Mouse (Mus musculus): Measurements from ENCODE around the gene Arhgap23. TPM values are rescaled to one million over a fixed set of nuclear protein-coding genes. Genes with fewer than 3 reads are reported as not detected.
A peak's percentile ranks its signal among the peaks of the same experiment; 100 is the strongest.

Arhgap23 gene
- polyA plus RNA-seq, 1 experiment = 35.8 TPM

DNA sequence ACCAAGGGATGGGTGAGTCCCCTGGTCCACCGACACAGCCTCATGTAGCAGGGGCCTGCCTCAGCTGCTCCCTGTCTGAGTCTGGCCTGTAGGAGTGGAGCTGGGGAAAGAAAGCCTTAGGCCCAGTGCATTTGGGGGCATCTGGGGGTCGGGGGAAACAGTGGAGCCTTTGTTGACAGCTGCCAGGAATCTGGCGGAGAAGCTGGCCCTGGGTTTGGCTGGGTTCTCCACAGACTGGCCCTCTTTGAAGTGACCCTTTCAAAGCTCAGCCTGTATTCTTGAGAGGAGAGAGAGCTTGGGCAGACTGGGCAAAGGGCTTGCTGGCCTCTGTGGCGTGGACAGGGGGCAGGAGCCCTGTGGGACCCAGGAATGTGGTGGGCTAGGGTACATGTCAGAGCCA lies 7.2 kb downstream of the Arhgap23 start:
- no peak for TF ChIP-seq POLR2A (IDR thresholded peaks at IDR 0.05; ENCODE audit: borderline replicate concordance, extremely low read depth, insufficient read depth, insufficient read length, poor library complexity, severe bottlenecking)
- TF ChIP-seq CTCF (IDR thresholded peaks at IDR 0.05; ENCODE audit: borderline replicate concordance, extremely low read depth, insufficient read depth, insufficient read length) = no peak
- DNase-seq (ENCODE audit: low read depth) = no peak

DNA sequence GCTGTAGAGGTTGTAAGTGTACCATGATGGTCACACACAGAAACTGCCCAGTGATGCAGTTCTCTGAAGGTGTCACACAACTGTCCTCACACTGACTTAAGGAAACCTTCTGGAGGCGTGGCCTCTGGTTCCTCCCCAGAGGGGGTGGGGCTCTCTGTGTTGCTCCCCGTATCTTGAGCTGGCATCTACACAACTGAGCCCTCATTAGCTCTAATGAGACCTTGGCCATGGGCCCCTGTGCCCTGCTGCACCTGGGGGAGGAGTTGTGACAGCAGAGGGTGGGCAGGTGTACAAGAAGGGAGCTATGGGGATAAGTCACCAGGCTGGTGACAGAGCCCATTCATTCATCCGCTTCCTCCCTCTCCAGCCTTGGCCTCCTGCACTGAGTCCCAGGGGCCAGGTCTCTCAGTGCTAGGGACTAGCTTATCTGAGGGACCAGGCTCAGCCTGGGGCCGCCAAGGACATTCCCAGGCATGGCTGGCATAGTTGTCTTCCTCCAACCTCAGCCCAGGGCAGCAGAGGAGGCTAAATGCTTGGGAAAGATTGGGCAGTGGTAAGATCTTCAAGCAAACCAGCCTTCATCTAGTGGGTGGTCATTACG lies 8.9 kb downstream of the Arhgap23 start:
- DNase-seq (ENCODE audit: low read depth) = no peak
- TF ChIP-seq POLR2A (IDR thresholded peaks at IDR 0.05; ENCODE audit: borderline replicate concordance, extremely low read depth, insufficient read depth, insufficient read length, poor library complexity, severe bottlenecking) (no peak), CTCF (IDR thresholded peaks at IDR 0.05; ENCODE audit: borderline replicate concordance, extremely low read depth, insufficient read depth, insufficient read length) (no peak)

DNA sequence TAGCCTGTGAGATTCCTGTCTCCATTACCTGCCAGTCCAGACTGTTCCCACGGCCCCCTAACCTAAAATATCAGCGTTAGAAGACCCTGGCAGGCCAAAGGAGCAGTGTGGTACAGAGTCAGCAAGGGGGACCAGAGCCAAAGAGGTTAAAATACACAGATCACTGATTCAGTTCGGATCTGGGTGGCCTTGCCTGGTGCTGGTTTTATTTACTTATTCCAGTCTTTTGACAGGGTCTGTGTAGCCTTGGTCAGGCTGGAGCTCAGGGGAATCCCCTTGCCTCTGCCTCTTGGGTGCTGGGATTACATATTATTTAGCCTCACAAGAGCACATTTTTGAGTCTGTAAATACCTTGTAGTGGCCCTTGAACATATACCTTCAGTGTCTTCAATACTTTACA lies 9.5 kb downstream of the Arhgap23 start:
- DNase-seq (ENCODE audit: low read depth) = no peak
- TF ChIP-seq POLR2A (IDR thresholded peaks at IDR 0.05; ENCODE audit: borderline replicate concordance, extremely low read depth, insufficient read depth, insufficient read length, poor library complexity, severe bottlenecking) (no peak), CTCF (IDR thresholded peaks at IDR 0.05; ENCODE audit: borderline replicate concordance, extremely low read depth, insufficient read depth, insufficient read length) (no peak)

DNA sequence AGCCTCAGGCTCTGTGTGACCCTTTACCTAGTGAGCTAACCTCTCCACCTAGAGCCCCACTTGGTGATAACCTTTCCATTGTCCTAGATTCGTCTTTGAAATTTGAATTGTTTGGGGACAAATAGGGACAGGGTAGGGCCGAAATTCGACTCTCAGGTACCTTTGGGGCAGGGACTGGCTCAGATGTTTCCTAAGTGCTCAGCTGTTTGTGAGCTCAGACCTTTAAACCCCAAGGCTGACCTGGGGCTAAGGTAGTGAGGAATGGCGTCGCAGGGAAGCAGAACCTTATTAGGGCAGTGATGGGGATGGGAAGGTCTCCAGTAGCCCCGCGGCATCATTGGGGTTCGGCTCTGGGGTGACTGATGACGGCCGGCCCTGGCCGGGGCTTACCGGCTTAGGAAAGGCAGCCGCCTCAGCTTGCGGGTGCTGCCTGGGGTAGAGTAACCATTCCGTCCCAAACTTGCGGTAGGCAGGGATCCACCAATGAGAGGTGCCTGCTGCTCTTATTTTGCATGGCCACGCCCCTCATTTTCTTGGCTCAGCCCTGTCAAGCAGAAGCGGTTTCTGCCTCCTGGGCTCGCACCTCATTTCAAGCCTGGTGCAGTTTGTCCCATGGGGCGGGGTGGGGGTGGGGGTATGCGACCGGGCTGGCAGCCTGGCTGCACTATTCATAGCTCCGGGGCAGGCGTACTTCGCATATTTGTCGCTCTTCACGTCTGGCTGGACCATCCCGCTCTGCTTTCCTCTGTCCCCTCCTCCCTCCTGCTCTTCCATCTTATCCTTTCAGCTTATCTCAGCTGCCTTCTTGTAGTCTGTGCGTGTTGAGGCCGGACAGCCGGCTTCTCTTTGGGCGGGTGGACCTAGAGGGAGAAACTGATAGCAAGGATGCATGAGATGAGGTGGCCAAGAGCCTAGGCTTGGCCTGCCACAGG lies 12.7 kb downstream of the Arhgap23 start:
- peak; percentile 95 for DNase-seq (ENCODE audit: low read depth)
- TF ChIP-seq CTCF (IDR thresholded peaks at IDR 0.05; ENCODE audit: borderline replicate concordance, extremely low read depth, insufficient read depth, insufficient read length) (no peak), POLR2A (IDR thresholded peaks at IDR 0.05; ENCODE audit: borderline replicate concordance, extremely low read depth, insufficient read depth, insufficient read length, poor library complexity, severe bottlenecking) (no peak)

DNA sequence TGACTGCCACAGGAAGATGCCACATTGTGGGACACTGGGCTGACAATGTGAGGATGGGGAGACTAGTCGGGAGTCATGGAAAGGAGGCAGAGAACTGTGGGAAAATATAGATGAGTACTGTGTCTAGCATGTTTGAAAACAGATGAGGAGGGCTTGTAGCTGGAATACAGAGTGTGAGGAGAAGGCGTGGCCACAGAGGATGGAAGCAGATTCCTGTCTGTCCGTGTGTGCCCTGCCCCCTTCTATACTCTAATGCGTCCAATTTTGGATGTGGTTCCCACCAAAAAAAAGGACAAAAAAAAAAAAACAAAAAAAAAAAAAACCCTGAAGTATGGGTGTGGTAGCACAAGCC lies 13.4 kb downstream of the Arhgap23 start:
- no peak for DNase-seq (ENCODE audit: low read depth)
- TF ChIP-seq POLR2A (IDR thresholded peaks at IDR 0.05; ENCODE audit: borderline replicate concordance, extremely low read depth, insufficient read depth, insufficient read length, poor library complexity, severe bottlenecking) = no peak
- TF ChIP-seq CTCF (IDR thresholded peaks at IDR 0.05; ENCODE audit: borderline replicate concordance, extremely low read depth, insufficient read depth, insufficient read length) = no peak

DNA sequence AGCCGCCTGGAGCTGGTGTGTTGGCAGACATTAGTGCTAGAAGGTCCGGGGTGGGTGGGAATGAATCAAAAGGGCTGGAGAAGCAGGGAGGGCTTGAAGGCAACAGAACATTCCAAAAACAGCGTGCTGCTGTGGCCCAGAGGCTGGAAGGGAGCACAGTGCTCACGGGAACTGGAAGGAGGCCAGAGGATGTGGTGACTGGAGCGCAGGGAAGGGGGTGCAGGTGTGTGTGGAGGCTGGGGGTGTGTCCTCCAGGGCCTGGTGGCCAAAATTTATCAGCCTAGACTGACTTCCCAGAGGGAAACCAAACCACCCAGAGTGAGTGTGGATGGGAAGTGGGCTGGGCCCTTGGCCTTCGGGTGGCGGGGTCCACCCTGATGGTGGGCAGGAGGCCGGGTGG lies 14.3 kb downstream of the Arhgap23 start:
- DNase-seq (ENCODE audit: low read depth) = no peak
- TF ChIP-seq CTCF (IDR thresholded peaks at IDR 0.05; ENCODE audit: borderline replicate concordance, extremely low read depth, insufficient read depth, insufficient read length) = no peak
- TF ChIP-seq POLR2A (IDR thresholded peaks at IDR 0.05; ENCODE audit: borderline replicate concordance, extremely low read depth, insufficient read depth, insufficient read length, poor library complexity, severe bottlenecking) = no peak

DNA sequence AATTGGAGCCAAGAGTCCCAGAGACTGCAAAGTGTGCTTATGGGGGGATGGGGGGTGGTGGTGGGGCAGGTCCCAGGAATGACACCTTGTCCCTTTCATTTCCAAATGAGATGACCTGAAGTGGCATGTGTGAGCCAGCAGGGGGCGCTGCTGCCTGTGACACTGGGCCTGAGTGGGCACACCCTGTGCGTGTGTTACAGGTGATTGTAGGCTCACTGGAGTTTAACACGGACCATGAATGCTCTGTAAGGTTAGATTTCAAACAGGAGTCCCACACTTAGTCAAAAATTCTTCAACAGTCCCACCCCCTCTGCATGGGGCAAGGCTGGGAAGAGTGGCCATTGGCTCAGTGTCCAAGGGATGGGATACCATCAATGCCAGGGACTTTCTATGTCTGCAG lies 16.7 kb downstream of the Arhgap23 start:
- DNase-seq (ENCODE audit: low read depth) = no peak
- TF ChIP-seq CTCF (IDR thresholded peaks at IDR 0.05; ENCODE audit: borderline replicate concordance, extremely low read depth, insufficient read depth, insufficient read length) (peak; percentile 86), POLR2A (IDR thresholded peaks at IDR 0.05; ENCODE audit: borderline replicate concordance, extremely low read depth, insufficient read depth, insufficient read length, poor library complexity, severe bottlenecking) (no peak)

DNA sequence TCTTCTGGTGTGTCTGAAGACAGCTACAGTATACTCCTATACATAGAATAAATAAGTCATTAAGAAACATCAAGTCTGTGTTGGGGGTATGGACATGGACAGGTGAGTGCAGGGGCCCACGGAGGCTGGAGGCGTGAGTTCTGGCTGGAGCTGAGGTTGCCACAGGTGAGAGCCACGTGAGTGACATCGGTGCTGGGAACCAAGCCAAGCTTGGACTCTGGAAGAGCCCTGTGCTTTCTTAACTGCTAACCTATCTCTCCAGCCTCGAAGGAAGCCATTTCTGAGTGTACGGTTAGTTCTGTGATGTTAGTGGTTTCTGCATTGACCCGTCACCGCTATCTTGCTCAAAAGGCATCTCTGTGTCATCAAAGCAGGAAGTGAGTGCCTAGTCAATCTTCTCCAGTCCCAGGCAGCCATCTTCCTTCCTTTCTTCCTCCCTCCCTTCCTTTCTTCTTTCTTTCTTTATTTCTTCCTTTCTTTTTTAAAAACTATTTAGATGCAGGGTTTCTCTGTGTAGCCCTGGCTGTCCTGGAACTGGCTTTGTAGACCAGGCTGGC lies 17.7 kb downstream of the Arhgap23 start:
- no peak for TF ChIP-seq POLR2A (IDR thresholded peaks at IDR 0.05; ENCODE audit: borderline replicate concordance, extremely low read depth, insufficient read depth, insufficient read length, poor library complexity, severe bottlenecking)
- TF ChIP-seq CTCF (IDR thresholded peaks at IDR 0.05; ENCODE audit: borderline replicate concordance, extremely low read depth, insufficient read depth, insufficient read length) = no peak
- DNase-seq (ENCODE audit: low read depth) = no peak

DNA sequence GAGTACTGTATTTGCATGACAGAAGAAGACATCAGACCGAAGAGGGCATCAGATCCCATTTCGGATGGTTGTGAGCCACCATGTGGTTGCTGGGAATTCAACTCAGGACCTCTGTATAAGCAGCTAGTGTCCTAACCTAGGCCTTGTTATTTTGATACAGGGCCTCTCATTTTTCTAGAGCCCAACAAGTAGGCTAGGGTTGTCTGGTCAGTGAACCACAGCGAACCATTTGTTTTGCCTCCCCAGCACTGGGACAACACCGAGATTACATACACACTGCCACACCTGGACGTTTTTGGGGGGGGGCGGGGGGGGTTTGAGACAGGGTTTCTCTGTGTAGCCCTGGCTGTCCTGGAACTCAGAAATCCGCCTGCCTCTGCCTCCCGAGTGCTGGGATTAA lies 18.8 kb downstream of the Arhgap23 start:
- TF ChIP-seq POLR2A (IDR thresholded peaks at IDR 0.05; ENCODE audit: borderline replicate concordance, extremely low read depth, insufficient read depth, insufficient read length, poor library complexity, severe bottlenecking) = no peak
- TF ChIP-seq CTCF (IDR thresholded peaks at IDR 0.05; ENCODE audit: borderline replicate concordance, extremely low read depth, insufficient read depth, insufficient read length) = no peak
- DNase-seq (ENCODE audit: low read depth) = no peak

DNA sequence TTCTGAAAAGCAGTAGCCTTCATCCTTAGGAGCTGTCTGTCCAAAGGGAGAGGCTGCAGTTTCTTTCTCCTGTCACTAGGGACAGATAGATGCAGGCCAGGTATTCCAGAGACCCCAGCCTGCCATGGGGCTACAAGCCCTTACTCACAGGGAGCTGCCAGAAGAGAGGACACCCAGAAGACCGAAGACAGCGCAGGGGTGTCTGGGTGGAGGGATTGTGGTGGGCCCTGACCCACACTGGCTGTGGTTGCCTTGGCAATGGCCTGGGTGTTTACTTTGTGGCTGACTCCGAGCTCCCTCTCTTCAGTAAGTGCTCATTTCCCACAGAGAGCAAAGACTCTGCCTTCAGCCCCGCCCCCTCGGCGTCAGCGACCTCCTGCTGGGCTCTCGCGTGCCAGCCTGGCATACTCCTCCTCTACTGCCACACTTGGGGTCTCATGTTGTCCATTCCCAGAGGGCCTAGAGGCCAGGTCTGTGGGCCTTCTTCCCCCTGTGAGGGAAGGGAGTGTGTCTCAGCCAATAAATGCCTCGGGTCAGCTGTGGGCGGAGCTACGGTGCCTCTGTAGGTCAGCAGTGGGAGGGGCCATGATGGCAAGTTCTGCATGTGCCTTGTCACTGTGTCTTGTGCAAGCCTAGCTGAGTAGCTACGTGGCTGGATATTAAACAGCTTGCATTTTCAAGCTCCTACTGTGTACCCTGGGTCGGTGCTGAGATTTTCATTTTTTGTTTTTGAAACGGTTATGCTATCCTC lies 19.5 kb downstream of the Arhgap23 start:
- DNase-seq (ENCODE audit: low read depth) = peak; percentile 74

More for the DNA sequence above, 19.5 kb downstream of the Arhgap23 start:
- TF ChIP-seq POLR2A (IDR thresholded peaks at IDR 0.05; ENCODE audit: borderline replicate concordance, extremely low read depth, insufficient read depth, insufficient read length, poor library complexity, severe bottlenecking) (no peak), CTCF (IDR thresholded peaks at IDR 0.05; ENCODE audit: borderline replicate concordance, extremely low read depth, insufficient read depth, insufficient read length) (peak; percentile 49; the same call in 1 of the 2 replicates)

All from brain, embryonic 14.5 days (tissue).